In genomic region chr16:33056095-33056785, GRCm38 (mm10) we compare ENCODE assay signal across 8 mouse cellular contexts. TPM values are rescaled to one million over a fixed set of nuclear protein-coding genes. Genes with fewer than 3 reads are reported as not detected.
A peak's percentile ranks its signal among the peaks of the same experiment; 100 is the strongest.
DNase-seq lines count a peak whose midpoint lies in the region; ATAC-seq lines count a peak whose summit lies in the region.

Iqcg (minus strand) TSS chr16:33056218.
Rpl35a (plus strand) TSS chr16:33056453.

- peak within 1 kb of the TSS; percentile 98 for H3K4me3 ChIP-seq in hindbrain, embryonic 11.5 days (ENCODE audit: low read depth, low read length)

- H3K27me3 ChIP-seq in hindbrain, embryonic 11.5 days (ENCODE audit: control insufficient read depth, insufficient read depth, low read length): no peaks in the 10 kb centered on the region

- no peaks in the 10 kb centered on the region for H3K9me3 ChIP-seq in hindbrain, embryonic 11.5 days (ENCODE audit: control insufficient read depth, low read length)

- DNase-seq in MN1 (ENCODE audit: low spot score): peak; percentile 86
- peak; percentile 90 for DNase-seq in cerebellum, adult 9-10 months
- DNase-seq in frontal cortex, adult 2 months (ENCODE audit: extremely low spot score in 1 of 2, low spot score in 1 of 2): peak; percentile 69 to 90
- peak; percentile 94 for DNase-seq in hindbrain, embryonic 11.5 days (ENCODE audit: low spot score)
- peak; percentile 90 to 93 for DNase-seq in layer of hippocampus, postnatal 10 days (ENCODE audit: low spot score in 2 of 2)
- DNase-seq in lung, postnatal 10 days: peak; percentile 92
- peak; percentile 88 for DNase-seq in ovary, postnatal 36 days (ENCODE audit: low spot score)
- DNase-seq in thymus, postnatal 25 days: peak; percentile 91

- peak within 1 kb of the TSS; percentile 63 for H3K4me2 ChIP-seq in hindbrain, embryonic 11.5 days (replicated peaks; ENCODE audit: low read depth, low read length)

- peaks cover 4% of the 10 kb centered on the region; the same call in 1 of the 2 replicates for H3K4me1 ChIP-seq in hindbrain, embryonic 11.5 days (replicated peaks; ENCODE audit: control insufficient read depth, insufficient read depth, low read length)

- peak; percentile 95 for ATAC-seq in hindbrain, embryonic 11.5 days (ENCODE audit: low FRiP score)

- H3K9ac ChIP-seq in hindbrain, embryonic 11.5 days (ENCODE audit: low read depth, low read length): peak within 1 kb of the TSS; percentile 98

- WGBS in hindbrain, embryonic 11.5 days: under 1% methylated on average over 47 of the region's 47 CpGs

- peaks cover 8% of the 10 kb centered on the region for H3K36me3 ChIP-seq in hindbrain, embryonic 11.5 days (ENCODE audit: control insufficient read depth, insufficient read depth, low read length)

- peak within 1 kb of the TSS; percentile 81 for H3K27ac ChIP-seq in hindbrain, embryonic 11.5 days (ENCODE audit: low read depth, low read length)

RNA-seq across cellular contexts. Expression of gene Iqcg, which starts in this region (rescaled TPM):
- 2.0 and 3.3 TPM in 2 replicates for polyA plus RNA-seq in frontal cortex, adult 2 months (2012; rRNA removed)
- 7.7 and 8.0 TPM in 2 replicates for polyA plus RNA-seq in hindbrain, embryonic 11.5 days (2014; fragmentation: Nextera tagmentation; extraction: Ambion mirVana)
- total RNA-seq in layer of hippocampus, postnatal 10 days (2021): 1 to 10 TPM; 4.6 to 7.1 TPM

RNA-seq across cellular contexts. Expression of gene Rpl35a, which starts in this region (rescaled TPM):
- polyA plus RNA-seq in frontal cortex, adult 2 months (2012; rRNA removed): 770 and 771 TPM in 2 replicates
- 774 and 789 TPM in 2 replicates for polyA plus RNA-seq in hindbrain, embryonic 11.5 days (2014; fragmentation: Nextera tagmentation; extraction: Ambion mirVana)
- 100 to 1,000 TPM; 278 to 280 TPM for total RNA-seq in layer of hippocampus, postnatal 10 days (2021)

Comparison
In these comparisons a context has a peak if more than half of its experiments do, and no peak if none do; other contexts are left out.
1. Peak in every context shown above with its lines: DNase-seq, ATAC-seq, H3K4me3 ChIP-seq and H3K27ac ChIP-seq.